Mouse (Mus musculus): ENCODE data around the gene Col4a3bp. TPM values are rescaled to one million over a fixed set of nuclear protein-coding genes. Genes with fewer than 3 reads are reported as not detected.

The Col4a3bp gene
- polyA plus RNA-seq, 1 experiment from 2014 or later, result 6.8 TPM

DNA sequence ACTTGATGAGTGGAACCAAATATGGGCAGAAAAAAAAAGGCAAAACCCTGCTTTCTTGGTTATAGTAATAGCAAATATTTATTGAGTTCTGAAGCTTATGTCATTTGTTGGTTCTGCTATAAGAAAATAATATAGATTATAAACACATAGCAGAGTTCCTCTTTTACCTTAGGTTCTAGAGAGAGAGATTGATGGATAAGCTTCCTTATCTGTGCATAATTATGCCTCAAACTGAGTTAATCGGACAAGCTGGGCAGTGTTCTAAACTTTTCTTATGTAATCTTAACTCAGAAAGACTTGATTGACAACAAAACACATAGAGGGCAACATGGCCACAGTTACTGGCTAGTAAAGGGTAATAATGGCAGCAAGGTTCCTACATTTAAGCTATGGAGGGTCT is 4.8 kb downstream of the Col4a3bp start:
- Histone ChIP-seq H3K4me2 (replicated peaks; ENCODE audit: low read depth) (no peak overlapping the region), H3K4me3 (ENCODE audit: low read depth, low read length) (no peak overlapping the region), H3K4me1 (replicated peaks; ENCODE audit: control insufficient read depth, insufficient read depth, low read length) (peaks cover 4% of the 10 kb centered on the region; the same call in 1 of the 2 replicates), H3K9me3 (ENCODE audit: control insufficient read depth) (no peaks in the 10 kb centered on the region), H3K36me3 (ENCODE audit: control insufficient read depth, insufficient read depth) (no peaks in the 10 kb centered on the region), H3K27ac (ENCODE audit: low read depth, low read length) (no peak overlapping the region), H3K27me3 (replicated peaks; ENCODE audit: control insufficient read depth, insufficient read depth, low read length) (no peaks in the 10 kb centered on the region), H3K9ac (ENCODE audit: low read depth, low read length) (no peak overlapping the region)
- TF ChIP-seq CTCF (IDR thresholded peaks at IDR 0.05; ENCODE audit: low read depth), result no peak
- ATAC-seq, result no peak
- 52% methylated on average over 1 of the region's 1 CpGs for WGBS

DNA sequence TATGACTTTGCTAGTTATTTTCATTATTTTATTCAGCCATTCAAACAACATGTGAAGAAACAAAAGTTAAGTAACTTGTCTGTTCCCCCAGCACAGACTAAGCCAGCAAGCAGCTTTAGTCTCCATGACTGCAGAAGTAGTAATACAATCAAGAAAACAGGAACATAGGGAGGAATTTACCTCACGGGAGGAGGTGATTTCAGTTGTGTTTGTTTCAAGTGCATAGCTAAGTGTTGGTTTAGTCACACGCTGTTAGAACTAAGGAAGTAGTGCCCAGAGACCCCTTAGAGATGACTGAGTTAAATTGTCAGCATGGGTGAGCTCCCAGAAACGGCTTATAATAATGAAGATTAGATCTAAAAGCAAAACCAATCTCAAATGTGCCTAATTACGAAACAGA is 5.5 kb downstream of the Col4a3bp start:
- 61% methylated on average over 4 of the region's 4 CpGs for WGBS
- Histone ChIP-seq H3K4me2 (replicated peaks; ENCODE audit: low read depth) (no peak overlapping the region), H3K4me1 (replicated peaks; ENCODE audit: control insufficient read depth, insufficient read depth, low read length) (peaks cover 4% of the 10 kb centered on the region; the same call in 1 of the 2 replicates), H3K27me3 (replicated peaks; ENCODE audit: control insufficient read depth, insufficient read depth, low read length) (no peaks in the 10 kb centered on the region), H3K4me3 (ENCODE audit: low read depth, low read length) (no peak overlapping the region), H3K27ac (ENCODE audit: low read depth, low read length) (no peak overlapping the region), H3K9ac (ENCODE audit: low read depth, low read length) (no peak overlapping the region), H3K36me3 (ENCODE audit: control insufficient read depth, insufficient read depth) (no peaks in the 10 kb centered on the region), H3K9me3 (ENCODE audit: control insufficient read depth) (no peaks in the 10 kb centered on the region)
- no peak for ATAC-seq
- TF ChIP-seq CTCF (IDR thresholded peaks at IDR 0.05; ENCODE audit: low read depth), result no peak

DNA sequence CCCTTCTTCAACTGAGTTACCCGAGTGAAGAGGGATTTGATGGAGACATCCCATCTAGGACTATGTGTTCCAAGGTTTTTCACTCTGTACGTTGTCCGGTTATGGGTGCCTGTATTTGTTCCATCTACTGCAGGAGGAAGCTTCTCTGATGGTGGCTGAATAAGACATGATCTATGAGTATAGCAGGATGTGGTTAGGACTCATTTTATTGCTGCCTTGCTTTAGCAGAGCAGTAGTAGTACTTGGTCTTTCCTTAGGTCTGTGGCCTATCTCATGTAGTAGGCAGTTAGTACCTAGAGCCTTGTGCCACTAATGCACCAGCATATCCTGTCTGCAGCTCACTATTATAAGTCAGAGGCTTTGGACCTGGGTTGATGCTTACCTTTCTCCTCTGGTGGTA is 12.7 kb downstream of the Col4a3bp start:
- no peak for TF ChIP-seq CTCF (IDR thresholded peaks at IDR 0.05; ENCODE audit: low read depth)
- Histone ChIP-seq H3K9ac (ENCODE audit: low read depth, low read length) (no peak overlapping the region), H3K27ac (ENCODE audit: low read depth, low read length) (no peak overlapping the region), H3K4me3 (ENCODE audit: low read depth, low read length) (no peak overlapping the region), H3K4me1 (replicated peaks; ENCODE audit: control insufficient read depth, insufficient read depth, low read length) (no peaks in the 10 kb centered on the region; the same call in 1 of the 2 replicates), H3K27me3 (replicated peaks; ENCODE audit: control insufficient read depth, insufficient read depth, low read length) (no peaks in the 10 kb centered on the region), H3K9me3 (ENCODE audit: control insufficient read depth) (no peaks in the 10 kb centered on the region), H3K36me3 (ENCODE audit: control insufficient read depth, insufficient read depth) (peaks cover 4% of the 10 kb centered on the region; the same call in 1 of the 2 replicates), H3K4me2 (replicated peaks; ENCODE audit: low read depth) (no peak overlapping the region)
- WGBS, result 91% methylated on average over 3 of the region's 3 CpGs
- no peak for ATAC-seq

DNA sequence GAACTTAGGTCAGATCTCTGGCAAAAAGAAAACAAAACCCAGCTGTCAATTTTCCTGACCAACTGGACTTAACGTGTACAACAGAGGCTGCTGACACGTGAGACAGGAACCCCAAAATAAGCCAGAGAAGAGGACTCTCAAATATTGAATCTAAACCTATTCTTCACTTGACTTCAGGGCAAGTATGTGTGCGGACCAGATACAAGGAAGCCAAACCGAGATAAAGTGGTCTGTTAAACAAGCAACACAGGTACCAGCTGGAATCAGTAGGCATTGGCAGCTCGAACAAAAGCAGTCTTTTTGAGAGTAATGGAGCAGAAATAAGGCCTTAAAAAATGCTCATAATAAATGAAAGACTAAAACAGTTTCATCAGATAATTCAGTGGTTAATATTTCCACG is 25.6 kb downstream of the Col4a3bp start:
- no peak overlapping the region for H3K9ac ChIP-seq (ENCODE audit: low read depth, low read length)
- no peak overlapping the region for H3K4me3 ChIP-seq (ENCODE audit: low read depth, low read length)
- H3K9me3 ChIP-seq (ENCODE audit: control insufficient read depth), result no peaks in the 10 kb centered on the region
- H3K27ac ChIP-seq (ENCODE audit: low read depth, low read length), result peak overlapping the region; percentile 7; the same call in 1 of the 2 replicates
- ATAC-seq, result no peak
- WGBS, result 57% methylated on average over 6 of the region's 6 CpGs
- peaks cover 6% of the 10 kb centered on the region for H3K36me3 ChIP-seq (ENCODE audit: control insufficient read depth, insufficient read depth)
- H3K4me2 ChIP-seq (replicated peaks; ENCODE audit: low read depth), result no peak overlapping the region
- no peaks in the 10 kb centered on the region for H3K27me3 ChIP-seq (replicated peaks; ENCODE audit: control insufficient read depth, insufficient read depth, low read length)
- no peak for TF ChIP-seq CTCF (IDR thresholded peaks at IDR 0.05; ENCODE audit: low read depth)
- H3K4me1 ChIP-seq (replicated peaks; ENCODE audit: control insufficient read depth, insufficient read depth, low read length), result peaks cover 6% of the 10 kb centered on the region; the same call in 1 of the 2 replicates

DNA sequence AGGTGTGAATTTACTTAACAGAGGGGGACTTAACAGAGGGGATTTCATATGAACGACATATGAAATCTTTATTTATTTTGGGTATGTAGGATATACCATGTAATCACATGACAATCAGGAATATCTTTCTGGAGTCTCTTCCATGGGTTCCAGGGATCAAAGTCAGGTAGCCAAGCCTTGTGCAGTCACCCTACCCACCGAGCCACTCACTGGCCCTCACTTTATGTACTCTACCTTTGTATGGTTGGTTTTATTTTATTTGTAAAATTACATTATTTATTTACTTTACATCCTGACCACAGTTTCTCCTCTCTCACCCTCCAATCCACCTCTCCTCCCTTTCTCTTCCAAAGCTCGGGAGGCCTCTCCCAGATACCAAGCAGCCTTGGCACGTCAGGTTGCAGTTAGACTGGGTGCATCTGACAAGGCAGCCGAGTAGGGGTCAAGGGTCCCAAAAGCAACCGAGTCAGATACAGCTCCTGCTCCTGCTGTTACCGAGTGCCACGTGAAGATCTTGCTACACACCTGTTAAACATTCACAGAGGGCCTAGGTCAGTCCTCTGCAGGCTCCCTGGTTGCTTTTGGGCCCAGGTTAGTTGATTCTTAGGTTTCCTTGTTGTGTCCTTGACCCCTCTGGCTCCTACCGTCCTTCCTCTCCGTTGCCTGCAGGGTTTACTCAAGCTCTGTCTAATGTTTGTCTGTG is 28.0 kb downstream of the Col4a3bp start:
- H3K27ac ChIP-seq (ENCODE audit: low read depth, low read length), result peak overlapping the region; percentile 75
- no peaks in the 10 kb centered on the region for H3K9me3 ChIP-seq (ENCODE audit: control insufficient read depth)
- ATAC-seq, result peak; percentile 100
- H3K27me3 ChIP-seq (replicated peaks; ENCODE audit: control insufficient read depth, insufficient read depth, low read length), result no peaks in the 10 kb centered on the region
- no peak for TF ChIP-seq CTCF (IDR thresholded peaks at IDR 0.05; ENCODE audit: low read depth)
- WGBS, result 23% methylated on average over 10 of the region's 10 CpGs
- H3K4me1 ChIP-seq (replicated peaks; ENCODE audit: control insufficient read depth, insufficient read depth, low read length), result peaks cover 6% of the 10 kb centered on the region; the same call in 1 of the 2 replicates
- H3K4me3 ChIP-seq (ENCODE audit: low read depth, low read length), result no peak overlapping the region
- H3K4me2 ChIP-seq (replicated peaks; ENCODE audit: low read depth), result peak overlapping the region; percentile 37
- H3K36me3 ChIP-seq (ENCODE audit: control insufficient read depth, insufficient read depth), result peaks cover 9% of the 10 kb centered on the region
- no peak overlapping the region for H3K9ac ChIP-seq (ENCODE audit: low read depth, low read length)

DNA sequence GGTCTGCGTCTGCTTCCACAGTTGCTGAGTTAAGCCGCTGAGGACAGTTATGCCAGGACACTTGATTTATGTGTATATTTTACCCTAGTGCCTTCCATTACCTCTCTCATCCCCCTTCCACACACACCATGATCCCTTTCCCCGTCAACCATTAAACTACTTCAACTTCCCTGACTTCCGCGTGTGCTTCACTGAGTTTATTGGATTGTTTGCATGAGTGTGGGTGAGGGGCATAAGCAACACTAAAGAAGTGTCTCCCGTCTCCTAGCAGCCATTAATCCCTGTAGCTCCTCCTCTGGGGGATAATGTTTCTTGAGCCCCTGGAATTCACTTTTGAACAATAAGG is 28.6 kb downstream of the Col4a3bp start:
- H3K9ac ChIP-seq (ENCODE audit: low read depth, low read length), result no peak overlapping the region
- peaks cover 9% of the 10 kb centered on the region for H3K36me3 ChIP-seq (ENCODE audit: control insufficient read depth, insufficient read depth)
- no peak for TF ChIP-seq CTCF (IDR thresholded peaks at IDR 0.05; ENCODE audit: low read depth)
- no peaks in the 10 kb centered on the region for H3K27me3 ChIP-seq (replicated peaks; ENCODE audit: control insufficient read depth, insufficient read depth, low read length)
- no peak overlapping the region for H3K4me3 ChIP-seq (ENCODE audit: low read depth, low read length)
- peaks cover 6% of the 10 kb centered on the region; the same call in 1 of the 2 replicates for H3K4me1 ChIP-seq (replicated peaks; ENCODE audit: control insufficient read depth, insufficient read depth, low read length)
- ATAC-seq, result peak; percentile 43
- H3K9me3 ChIP-seq (ENCODE audit: control insufficient read depth), result no peaks in the 10 kb centered on the region
- H3K4me2 ChIP-seq (replicated peaks; ENCODE audit: low read depth), result peak overlapping the region; percentile 37
- 24% methylated on average over 6 of the region's 6 CpGs for WGBS
- peak overlapping the region; percentile 75 for H3K27ac ChIP-seq (ENCODE audit: low read depth, low read length)
